Mouse (Mus musculus) CD4-positive naive resting alpha-beta T cell, adult 76 days (primary cell): ENCODE data around the gene Cyp4f17. TPM values are rescaled to one million over a fixed set of nuclear protein-coding genes. Genes with fewer than 3 reads are reported as not detected.

Source experiments
- total RNA-seq: library from RNA; stranded (reverse); gene quantifications from one replicate; pipeline ENCODE4 v1.2.4, GENCODE M21; 2023

The Cyp4f17 gene
- total RNA-seq, result 1.2 TPM

DNA sequence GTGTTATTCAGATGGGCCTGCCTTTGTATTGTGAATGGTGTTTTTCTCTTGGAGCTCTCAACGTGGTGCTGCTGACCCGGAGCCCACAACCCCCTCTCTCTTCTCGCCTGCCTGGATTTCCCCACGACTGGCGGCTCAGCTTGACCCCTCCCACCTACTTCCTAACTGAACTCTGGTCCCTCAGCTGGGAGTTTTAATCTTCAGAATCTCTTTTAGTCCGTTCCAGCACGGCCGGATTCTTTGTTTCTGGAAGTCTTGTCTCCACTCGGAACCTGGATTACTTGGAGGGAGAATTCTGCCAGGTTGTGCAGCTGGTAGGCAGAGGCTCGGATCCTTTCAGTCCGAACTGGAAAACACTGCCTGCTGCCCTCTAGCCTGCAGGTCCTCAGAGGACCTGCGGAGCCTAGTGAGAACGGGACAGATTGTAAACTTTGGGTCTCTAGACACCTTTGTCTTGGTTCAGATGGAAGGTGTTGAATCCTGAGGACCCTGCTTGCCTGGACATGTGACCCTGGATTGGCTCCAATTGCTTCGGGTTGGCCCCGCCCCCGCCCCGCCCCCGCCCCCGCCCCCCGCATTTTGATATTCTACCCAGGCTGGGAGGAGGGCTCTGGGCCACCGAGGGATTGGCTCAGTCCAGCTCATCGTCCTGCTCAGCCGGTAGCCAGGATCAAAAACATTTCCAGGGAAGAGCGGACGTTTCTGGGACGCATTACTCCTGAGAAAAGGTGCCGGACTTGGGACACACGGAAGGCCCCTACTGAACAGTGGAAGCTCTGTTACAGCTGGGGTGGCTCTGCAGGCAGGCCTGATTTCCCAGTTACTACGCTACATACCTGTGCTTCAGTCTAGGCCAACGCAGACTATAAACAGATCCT lies at the start of gene Cyp4f17:
Cyp4f17 (plus strand) TSS at position 200 of the 878 bp plus-strand sequence.

DNA sequence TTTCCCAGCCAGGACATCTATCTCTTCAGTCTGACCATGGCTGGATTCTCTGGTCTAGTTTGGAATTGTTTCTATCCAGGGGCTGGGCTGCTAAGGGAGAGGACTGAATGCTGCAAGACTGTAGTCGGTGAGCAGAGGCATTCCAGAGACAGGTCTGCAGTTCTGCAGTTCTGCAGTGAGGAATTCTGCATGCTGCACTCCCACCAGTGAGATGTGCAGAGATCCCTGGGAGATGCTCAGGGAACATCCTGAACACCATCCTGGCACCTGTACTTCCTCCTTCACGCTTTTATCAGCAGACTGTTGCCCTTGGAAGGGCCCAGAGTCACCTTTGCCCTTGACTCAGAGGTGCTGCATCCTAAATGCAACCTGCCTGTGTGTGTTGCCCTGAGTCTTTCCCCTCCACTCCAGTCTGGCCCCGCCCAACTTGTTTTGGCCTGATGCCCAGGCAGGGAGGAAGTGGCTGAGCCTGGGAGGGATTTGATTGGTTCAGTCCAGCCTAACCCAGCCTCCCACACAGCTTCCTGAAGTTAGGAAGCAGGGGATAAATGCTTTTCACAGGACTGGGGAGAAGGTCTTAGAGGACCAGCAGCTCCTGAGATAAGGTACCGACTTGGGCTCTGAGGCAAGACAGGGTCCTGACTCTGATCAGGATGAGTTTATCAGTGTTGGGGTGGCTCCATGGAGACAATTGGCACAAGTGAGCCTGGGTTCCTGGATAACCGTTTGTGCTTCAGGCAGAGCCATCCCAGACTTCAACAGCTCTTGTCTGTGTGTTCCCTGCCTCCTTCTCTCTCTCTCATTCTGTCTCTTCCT lies 30.4 kb downstream of the Cyp4f17 start, which contains the start of gene Cyp4f16:
Cyp4f16 (plus strand) TSS at position 508 of the 816 bp plus-strand sequence.

Other genes starting within 250 kb of the Cyp4f17 start
- gene Brd4, start 221.3 kb upstream of the Cyp4f17 start, total RNA-seq, result 337 TPM
- 343 TPM for gene Akap8, start 184.8 kb upstream of the Cyp4f17 start, total RNA-seq
- 153 TPM for gene Akap8l, start 155.4 kb upstream of the Cyp4f17 start, total RNA-seq
- 32.1 TPM for gene Wiz, start 116.6 kb upstream of the Cyp4f17 start, total RNA-seq
- 540 TPM for gene Rasal3, start 102.5 kb upstream of the Cyp4f17 start, total RNA-seq
- gene Pglyrp2, start 81.9 kb upstream of the Cyp4f17 start, total RNA-seq, result 55.4 TPM
- not detected for gene Cyp4f39, start 53.3 kb upstream of the Cyp4f17 start, total RNA-seq
- gene Cyp4f16, start 30.5 kb downstream of the Cyp4f17 start, total RNA-seq, result 9.0 TPM
- 0.38 TPM for gene Cyp4f37, start 115.3 kb downstream of the Cyp4f17 start, total RNA-seq
- gene Cyp4f40, start 152.8 kb downstream of the Cyp4f17 start, total RNA-seq, result not detected
- gene Cyp4f15, start 179.6 kb downstream of the Cyp4f17 start, total RNA-seq, result not detected